Mouse (Mus musculus) ES-Bruce4 (cell line): ENCODE measurements around the gene Tmem108.

Source experiments
- CTCF ChIP-seq: IDR thresholded peaks from one replicate; pipeline ENCODE4 v1.8.1; 2011; ENCODE audit warnings: low read depth, low read length
- EP300 ChIP-seq: IDR thresholded peaks from 2 replicates; pipeline ENCODE4 v1.6.1; 2011; ENCODE audit warnings: low read depth, low read length; ENCODE audit not compliant: insufficient read depth
- POLR2A ChIP-seq: IDR thresholded peaks from one replicate; pipeline ENCODE4 v1.8.1; 2011; ENCODE audit warnings: low read length; ENCODE audit not compliant: insufficient read depth

DNA sequence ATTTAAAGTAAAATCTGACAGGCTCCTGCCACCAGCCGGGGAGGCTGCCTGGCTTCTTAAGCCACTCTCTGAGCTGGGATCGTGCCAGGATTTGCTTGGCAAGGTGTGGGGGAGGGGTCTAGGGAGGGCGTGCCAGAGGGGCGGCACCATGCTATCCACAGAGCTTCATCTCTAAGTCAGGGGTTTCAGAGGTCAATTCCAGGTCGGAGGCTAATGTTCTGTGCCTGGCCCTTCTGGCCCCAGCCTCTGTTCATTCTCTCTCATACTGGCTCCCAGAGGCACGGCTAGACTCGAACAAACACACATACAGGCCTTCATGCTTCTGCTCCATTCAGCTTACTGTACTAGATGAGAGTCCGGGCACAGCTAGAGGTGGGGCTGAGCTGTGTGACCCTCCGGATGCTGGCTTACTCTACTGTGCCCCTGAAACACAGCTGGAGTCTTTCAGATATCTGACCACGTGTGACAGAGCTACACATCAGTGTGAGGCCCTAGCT lies 236.5 kb downstream of the Tmem108 start:
- TF ChIP-seq CTCF (no peak), EP300 (no peak), POLR2A (no peak)
